In genomic region chr12:96558824-96559223, GRCm38 (mm10) we compare ENCODE assay signal across 23 mouse cellular contexts.
A peak's percentile ranks its signal among the peaks of the same experiment; 100 is the strongest.
DNase-seq lines count a peak whose midpoint lies in the region; ATAC-seq and TF ChIP-seq lines count a peak whose summit lies in the region.
"Had no signal": no experiment of that assay in that cellular context is flagged by ENCODE, and none has a peak within 500 bp of the region (broad histone marks: within the 10 kb centered on the region; RNA-seq: fewer than 3 reads in every experiment).

No protein-coding gene starts in this region.

- H3K36me3 ChIP-seq in forebrain, postnatal 0 days (ENCODE audit: insufficient read depth): no peaks in the 10 kb centered on the region
- H3K36me3 ChIP-seq in forebrain, embryonic 12.5 days (replicated peaks): no peaks in the 10 kb centered on the region
- no peaks in the 10 kb centered on the region for H3K36me3 ChIP-seq in midbrain, embryonic 14.5 days (ENCODE audit: control insufficient read depth, insufficient read depth, low read length)
- no peaks in the 10 kb centered on the region for H3K36me3 ChIP-seq in midbrain, embryonic 15.5 days (replicated peaks)
- H3K36me3 ChIP-seq in thymus, adult 2 months (ENCODE audit: control insufficient read depth, insufficient read depth, low read length): no peaks in the 10 kb centered on the region
- H3K36me3 ChIP-seq: embryonic facial prominence, embryonic 10.5 days; embryonic facial prominence, embryonic 12.5 days; G1E had no signal

- no peak overlapping the region for H3K4me2 ChIP-seq in forebrain, postnatal 0 days (ENCODE audit: low read depth)
- H3K4me2 ChIP-seq in forebrain, embryonic 12.5 days: no peak overlapping the region
- no peak overlapping the region for H3K4me2 ChIP-seq in midbrain, embryonic 14.5 days (ENCODE audit: low read length)
- H3K4me2 ChIP-seq in midbrain, embryonic 15.5 days: no peak overlapping the region
- H3K4me2 ChIP-seq: embryonic facial prominence, embryonic 12.5 days had no signal

- no peak overlapping the region for H3K27ac ChIP-seq in forebrain, postnatal 0 days (ENCODE audit: low read depth, low read length)
- no peak overlapping the region for H3K27ac ChIP-seq in forebrain, embryonic 12.5 days
- no peak overlapping the region for H3K27ac ChIP-seq in midbrain, embryonic 14.5 days (replicated peaks; ENCODE audit: low read depth, low read length)
- H3K27ac ChIP-seq in midbrain, embryonic 15.5 days: no peak overlapping the region
- H3K27ac ChIP-seq in thymus, adult 2 months (ENCODE audit: control insufficient read depth, insufficient read depth, low read length): no peak overlapping the region
- H3K27ac ChIP-seq: embryonic facial prominence, embryonic 10.5 days; embryonic facial prominence, embryonic 12.5 days had no signal

- no peak for TF ChIP-seq CTCF in forebrain, postnatal 0 days (IDR thresholded peaks at IDR 0.05; ENCODE audit: low read depth)
- TF ChIP-seq CTCF in thymus, adult 2 months (IDR thresholded peaks at IDR 0.05; ENCODE audit: borderline replicate concordance, control insufficient read depth, extremely low read depth, insufficient read depth, low read length, poor library complexity): no peak

- no peaks in the 10 kb centered on the region for H3K27me3 ChIP-seq in forebrain, postnatal 0 days (ENCODE audit: insufficient read depth, low read length)
- no peaks in the 10 kb centered on the region for H3K27me3 ChIP-seq in forebrain, embryonic 12.5 days
- H3K27me3 ChIP-seq in midbrain, embryonic 14.5 days (ENCODE audit: control insufficient read depth, insufficient read depth, low read length): no peaks in the 10 kb centered on the region
- H3K27me3 ChIP-seq in midbrain, embryonic 15.5 days (replicated peaks): no peaks in the 10 kb centered on the region
- no peaks in the 10 kb centered on the region for H3K27me3 ChIP-seq in thymus, adult 2 months (ENCODE audit: control insufficient read depth, insufficient read depth, low read length)
- H3K27me3 ChIP-seq: CH12.LX; embryonic facial prominence, embryonic 12.5 days; Patski had no signal

- DNase-seq in forebrain, postnatal 0 days: no peak
- DNase-seq in midbrain, embryonic 14.5 days: peak; percentile 1
- DNase-seq in thymus, adult 2 months: no peak
- DNase-seq: adrenal gland, adult 8-10 months; adrenal gland, postnatal 14 days; adrenal gland, postnatal 36 days; B cell, adult 2 months; cerebellum, adult 11-12 months; cerebellum, adult 2 months; cerebellum, adult 9-10 months; cerebellum, postnatal 10 days; cerebellum, postnatal 25 days had no signal

- WGBS in forebrain, postnatal 0 days: 41% methylated on average over 1 of the region's 1 CpGs
- WGBS in forebrain, embryonic 12.5 days: 69% methylated on average over 1 of the region's 1 CpGs
- WGBS in midbrain, embryonic 14.5 days: 59% methylated on average over 1 of the region's 1 CpGs
- 54% methylated on average over 1 of the region's 1 CpGs for WGBS in midbrain, embryonic 15.5 days
- WGBS in thymus, adult 2 months: 85% methylated on average over 1 of the region's 1 CpGs

- ATAC-seq in forebrain, postnatal 0 days: peak; percentile 58; the same call in 1 of the 2 replicates
- no peak for ATAC-seq in forebrain, embryonic 12.5 days (ENCODE audit: low FRiP score)
- ATAC-seq in midbrain, embryonic 14.5 days (ENCODE audit: low FRiP score, low TSS enrichment): no peak
- ATAC-seq in midbrain, embryonic 15.5 days (replicated peaks): no peak
- ATAC-seq: activated CD4-positive, CD25-positive, alpha-beta regulatory T cell, adult 4 months; CD4-positive, CD25-positive, alpha-beta regulatory T cell, adult 4 months; forebrain, embryonic 14.5 days; forebrain, embryonic 16.5 days; Patski had no signal

- no peak overlapping the region for H3K9ac ChIP-seq in forebrain, postnatal 0 days
- no peak overlapping the region for H3K9ac ChIP-seq in forebrain, embryonic 12.5 days
- no peak overlapping the region for H3K9ac ChIP-seq in midbrain, embryonic 14.5 days (replicated peaks; ENCODE audit: low read length)
- H3K9ac ChIP-seq in midbrain, embryonic 15.5 days: no peak overlapping the region
- H3K9ac ChIP-seq: embryonic facial prominence, embryonic 12.5 days had no signal

- no peaks in the 10 kb centered on the region for H3K9me3 ChIP-seq in forebrain, postnatal 0 days (ENCODE audit: low read length)
- no peaks in the 10 kb centered on the region for H3K9me3 ChIP-seq in forebrain, embryonic 12.5 days
- H3K9me3 ChIP-seq in midbrain, embryonic 14.5 days (ENCODE audit: control insufficient read depth, low read length): no peaks in the 10 kb centered on the region
- no peaks in the 10 kb centered on the region for H3K9me3 ChIP-seq in midbrain, embryonic 15.5 days
- H3K9me3 ChIP-seq: embryonic facial prominence, embryonic 10.5 days; embryonic facial prominence, embryonic 12.5 days; G1E had no signal

- H3K4me3 ChIP-seq in forebrain, postnatal 0 days (ENCODE audit: low read depth, low read length): no peak overlapping the region
- H3K4me3 ChIP-seq in forebrain, embryonic 12.5 days (replicated peaks): no peak overlapping the region
- no peak overlapping the region for H3K4me3 ChIP-seq in midbrain, embryonic 14.5 days (replicated peaks; ENCODE audit: low read depth, low read length)
- no peak overlapping the region for H3K4me3 ChIP-seq in midbrain, embryonic 15.5 days
- H3K4me3 ChIP-seq in thymus, adult 2 months (ENCODE audit: control insufficient read depth, insufficient read depth, low read length): no peak overlapping the region
- H3K4me3 ChIP-seq: embryonic facial prominence, embryonic 10.5 days; embryonic facial prominence, embryonic 12.5 days had no signal

- H3K4me1 ChIP-seq in forebrain, postnatal 0 days (ENCODE audit: insufficient read depth): no peaks in the 10 kb centered on the region
- H3K4me1 ChIP-seq in forebrain, embryonic 12.5 days: no peaks in the 10 kb centered on the region
- no peaks in the 10 kb centered on the region for H3K4me1 ChIP-seq in midbrain, embryonic 14.5 days (ENCODE audit: control insufficient read depth, insufficient read depth, low read length)
- H3K4me1 ChIP-seq in midbrain, embryonic 15.5 days: no peaks in the 10 kb centered on the region
- no peaks in the 10 kb centered on the region for H3K4me1 ChIP-seq in thymus, adult 2 months (replicated peaks; ENCODE audit: control insufficient read depth, insufficient read depth, low read length)
- H3K4me1 ChIP-seq: embryonic facial prominence, embryonic 10.5 days; embryonic facial prominence, embryonic 12.5 days had no signal

- no peak for TF ChIP-seq POLR2A in thymus, adult 2 months (IDR thresholded peaks at IDR 0.05; ENCODE audit: control insufficient read depth, extremely low read depth, insufficient read depth, low read length, poor library complexity)
